Mouse (Mus musculus) left cerebral cortex, adult 9 months (tissue): ENCODE measurements around the gene Slc12a9.
"Not testable (repeated sequence)": the region's sequence is repeated elsewhere in the genome, so short reads cannot be mapped to it uniquely, and the experiment has no call there.

Experiments used
- DNase-seq, 2 experiments: peaks; one replicate each; pipeline ENCODE4 v3.0.0; 2022; ENCODE audit warnings: low spot score in 2 of 2

The Slc12a9 gene

DNA sequence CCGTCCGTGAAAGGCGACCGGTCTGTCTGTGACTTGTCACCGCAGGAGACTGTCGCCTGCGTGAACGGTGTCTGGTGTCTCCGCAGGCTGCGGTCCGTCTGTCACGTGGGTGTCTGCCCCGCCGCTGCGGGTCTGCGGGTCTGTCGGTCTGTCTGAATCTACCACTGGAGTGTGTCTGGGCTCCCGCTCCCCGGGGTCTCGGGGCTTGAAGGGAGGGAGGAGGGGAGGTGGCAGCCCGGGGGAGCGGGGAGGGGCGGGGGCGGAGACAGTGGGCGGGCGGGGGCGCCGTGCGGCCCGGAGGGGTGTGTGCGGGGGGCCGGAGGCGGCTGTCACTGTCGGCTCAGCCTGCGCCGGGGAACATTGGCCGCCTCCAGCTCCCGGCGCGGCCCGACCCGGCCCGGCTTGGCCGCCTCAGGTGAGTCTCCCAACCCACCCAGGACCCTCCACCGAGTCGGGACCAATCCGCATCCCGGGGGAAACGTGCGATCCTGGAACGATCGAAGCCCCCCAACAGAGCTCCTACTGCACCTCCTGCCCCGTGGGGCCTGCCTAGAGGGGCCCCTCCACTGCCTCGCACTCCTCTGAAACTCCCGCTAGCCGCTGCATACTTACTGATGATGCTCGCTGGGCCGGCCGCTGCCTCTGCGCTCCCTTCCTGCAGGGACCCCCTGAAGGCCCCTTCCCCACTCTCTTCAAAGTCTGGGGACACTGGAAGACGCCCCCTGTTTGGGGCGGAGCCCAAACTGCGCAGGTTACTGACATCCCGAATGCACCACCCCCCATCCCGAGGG, 45.2 kb downstream of the Slc12a9 start:
- DNase-seq: peak in 1 of 2 experiments; percentile 68

GRCm38 (mm10) chr5:137287032-137287952, 46.1 kb downstream of the Slc12a9 start, which contains the start of gene Ache:
Ache (plus strand) TSS chr5:137287519.
- DNase-seq: peak in 1 of 2 experiments; percentile 77

- DNase-seq: peak in 1 of 2 experiments; percentile 96
These were observed 46.8 kb downstream of the Slc12a9 start for GRCm38 (mm10) chr5:137286655-137287031.

GRCm38 (mm10) chr5:137285986-137286385, 47.4 kb downstream of the Slc12a9 start:
- DNase-seq: no peak

GRCm38 (mm10) chr5:137285045-137285444, 48.4 kb downstream of the Slc12a9 start:
- no peak for DNase-seq

DNA sequence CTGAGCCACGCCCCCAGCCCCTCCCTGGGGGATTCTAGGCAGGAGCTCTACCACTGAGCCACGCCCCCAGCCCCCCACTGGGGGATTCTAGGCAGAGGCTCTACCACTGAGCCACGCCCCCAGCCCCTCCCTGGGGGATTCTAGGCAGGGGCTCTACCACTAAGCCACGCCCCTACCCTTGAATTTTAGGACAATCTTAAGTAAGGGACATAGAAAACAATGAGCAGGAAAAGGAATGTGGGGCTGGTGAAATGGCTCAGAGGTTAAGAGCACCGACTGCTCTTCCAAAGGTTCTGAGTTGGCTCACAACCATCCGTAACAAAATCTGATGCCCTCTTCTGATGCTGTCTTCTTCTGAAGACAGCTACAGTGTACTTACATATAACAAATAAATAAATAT, 49.0 kb downstream of the Slc12a9 start:
- DNase-seq: not testable (repeated sequence)

DNA sequence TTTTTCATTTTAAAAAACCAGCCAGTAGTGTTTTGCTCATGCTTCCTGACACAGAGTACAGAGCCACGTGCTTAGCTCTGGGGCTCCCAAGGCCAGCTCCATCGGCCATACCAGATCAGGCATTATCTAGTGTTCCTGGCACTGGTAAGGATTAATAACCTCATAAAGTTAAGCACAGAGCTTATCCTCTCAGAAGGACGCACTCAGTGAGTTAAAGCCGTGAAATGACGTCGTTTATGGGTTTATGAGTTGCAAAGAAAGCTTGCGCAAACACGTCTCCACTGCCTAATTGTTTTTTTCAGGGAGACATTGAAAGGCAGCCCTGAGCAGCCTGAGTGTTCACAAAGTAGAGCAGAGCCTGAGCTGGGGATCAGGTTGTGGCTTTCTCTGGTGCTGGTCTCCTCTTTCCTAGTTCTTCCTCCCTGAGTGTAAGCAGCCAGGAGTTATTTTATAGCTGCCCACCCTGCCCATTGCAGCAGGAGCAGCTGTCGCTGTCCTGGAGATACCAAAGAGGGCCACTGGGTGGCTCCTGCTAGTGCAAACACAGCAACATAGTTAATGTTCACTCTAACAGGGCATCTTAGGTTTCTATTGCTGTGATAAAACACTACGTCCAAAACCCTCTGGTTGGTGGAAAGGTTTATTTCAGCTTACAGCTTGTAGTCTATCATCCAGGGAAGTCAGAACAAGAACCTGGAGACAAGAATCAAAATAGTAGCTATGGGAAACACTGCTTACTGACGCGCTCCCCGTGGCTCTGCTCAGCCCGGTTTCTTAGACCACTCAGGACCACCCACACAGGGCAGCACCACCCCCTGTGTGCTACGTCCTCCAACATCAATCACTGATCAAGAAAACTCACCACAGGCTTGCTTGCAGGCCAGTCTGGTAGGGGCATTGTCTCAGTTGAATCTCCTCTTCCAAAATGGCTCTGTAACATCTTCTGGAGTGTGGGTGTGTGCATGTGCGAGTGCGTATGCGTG, 55.7 kb downstream of the Slc12a9 start:
- DNase-seq: no peak

- no peak for DNase-seq
These were observed 65.1 kb downstream of the Slc12a9 start for GRCm38 (mm10) chr5:137268131-137268910.

DNA sequence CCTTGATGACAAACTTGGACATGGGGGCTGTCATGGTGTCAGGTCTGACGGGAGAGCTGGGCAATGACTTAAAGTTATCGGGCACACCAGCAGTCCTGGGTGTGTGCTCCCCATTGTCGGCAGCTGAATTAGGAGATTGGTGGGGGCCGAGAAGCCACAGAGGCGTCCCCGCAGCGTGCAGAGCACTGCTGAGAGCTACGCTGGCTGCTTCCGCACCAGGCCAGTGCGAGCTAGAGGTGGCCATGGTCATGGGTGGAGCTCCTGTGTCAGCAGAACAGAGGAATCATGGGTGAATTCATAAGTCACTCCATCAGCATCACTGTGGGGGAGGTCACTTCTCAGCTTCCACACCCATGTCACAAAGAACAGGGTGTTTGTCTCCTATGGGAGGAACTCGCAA, 68.6 kb downstream of the Slc12a9 start:
- no peak for DNase-seq
